Comparison of ENCODE assay signal across 9 mouse cellular contexts in genomic region chr10:8242336-8242735, GRCm38 (mm10).
A peak's percentile ranks its signal among the peaks of the same experiment; 100 is the strongest.
DNase-seq lines count a peak whose midpoint lies in the region; ATAC-seq and TF ChIP-seq lines count a peak whose summit lies in the region.
"Had no signal": no experiment of that assay in that cellular context is flagged by ENCODE, and none has a peak within 500 bp of the region (broad histone marks: within the 10 kb centered on the region; RNA-seq: fewer than 3 reads in every experiment).

No protein-coding gene starts in this region.

- DNase-seq in heart, adult 2 months, result peak; percentile 17 to 30
- peak; percentile 65 for DNase-seq in ES-CJ7 (ENCODE audit: low read depth, low spot score)
- peak; percentile 29 for DNase-seq in c-Kit-positive CD71-positive TER-119-positive erythroid progenitor cells, embryonic 14.5 days (ENCODE audit: low spot score)
- peak; percentile 33 to 90 for DNase-seq in frontal cortex, adult 2 months (ENCODE audit: extremely low spot score in 1 of 2, low spot score in 1 of 2)
- peak; percentile 27 for DNase-seq in large intestine, adult 2 months (ENCODE audit: low read depth, low spot score)
- peak; percentile 53 for DNase-seq in stomach, postnatal 0 days (ENCODE audit: low spot score)

- H3K27me3 ChIP-seq in heart, adult 2 months (ENCODE audit: control insufficient read depth, insufficient read depth, low read length), result no peaks in the 10 kb centered on the region
- no peaks in the 10 kb centered on the region for H3K27me3 ChIP-seq in heart, embryonic 11.5 days (ENCODE audit: control insufficient read depth, insufficient read depth, low read length)
- no peaks in the 10 kb centered on the region for H3K27me3 ChIP-seq in stomach, postnatal 0 days (ENCODE audit: control insufficient read depth, insufficient read depth, low read length)
- H3K27me3 ChIP-seq: limb, embryonic 13.5 days had no signal

- H3K27ac ChIP-seq in heart, adult 2 months, result no peak overlapping the region
- H3K27ac ChIP-seq in heart, embryonic 11.5 days (ENCODE audit: low read depth, low read length), result no peak overlapping the region
- no peak overlapping the region for H3K27ac ChIP-seq in stomach, postnatal 0 days (replicated peaks)
- H3K27ac ChIP-seq: limb, embryonic 13.5 days had no signal

- no peak for TF ChIP-seq EP300 in heart, adult 2 months (IDR thresholded peaks at IDR 0.05; ENCODE audit: insufficient read depth, low read depth, low read length)
- TF ChIP-seq EP300 in stomach, postnatal 0 days (optimal IDR thresholded peaks at IDR 0.05), result no peak

- H3K79me2 ChIP-seq in heart, adult 2 months (replicated peaks; ENCODE audit: control insufficient read depth, insufficient read depth, low read length), result no peaks in the 10 kb centered on the region

- WGBS in heart, adult 2 months, result 12% methylated on average over 4 of the region's 4 CpGs
- 12% methylated on average over 4 of the region's 4 CpGs for WGBS in heart, embryonic 11.5 days (ENCODE audit: insufficient replicate concordance)
- WGBS in large intestine, adult 2 months, result 6% methylated on average over 4 of the region's 4 CpGs
- 17% methylated on average over 4 of the region's 4 CpGs for WGBS in stomach, postnatal 0 days

- no peak for ATAC-seq in heart, embryonic 11.5 days (replicated peaks; ENCODE audit: insufficient number of reproducible peaks, low FRiP score, low TSS enrichment)
- ATAC-seq in megakaryocyte, adult 5-6 weeks (ENCODE audit: poor library complexity, severe bottlenecking), result peak; percentile 57
- no peak for ATAC-seq in stomach, postnatal 0 days (ENCODE audit: low FRiP score, low TSS enrichment)

- no peak overlapping the region for H3K4me2 ChIP-seq in heart, embryonic 11.5 days
- no peak overlapping the region for H3K4me2 ChIP-seq in stomach, postnatal 0 days (replicated peaks; ENCODE audit: low read depth)
- H3K4me2 ChIP-seq: limb, embryonic 13.5 days had no signal

- no peaks in the 10 kb centered on the region for H3K36me3 ChIP-seq in heart, adult 2 months (ENCODE audit: control insufficient read depth, insufficient read depth, low read length)
- H3K36me3 ChIP-seq in heart, embryonic 11.5 days (ENCODE audit: control insufficient read depth, insufficient read depth, low read length), result no peaks in the 10 kb centered on the region
- H3K36me3 ChIP-seq in stomach, postnatal 0 days (ENCODE audit: control insufficient read depth, insufficient read depth, low read length), result no peaks in the 10 kb centered on the region; the same call in 1 of the 2 replicates

- intact Hi-C loops in heart, adult 2 months (cut with DNase I), result loop anchor here (5.0 kb wide), 2 partner anchors 275 to 475 kb away; partner anchors contain the start of gene Ust

- TF ChIP-seq POLR2A in heart, adult 2 months (IDR thresholded peaks at IDR 0.05; ENCODE audit: insufficient read depth, low read depth, low read length), result no peak

- no peaks in the 10 kb centered on the region for H3K9me3 ChIP-seq in heart, embryonic 11.5 days (replicated peaks; ENCODE audit: control insufficient read depth, low read length)
- H3K9me3 ChIP-seq in stomach, postnatal 0 days (ENCODE audit: control insufficient read depth, low read length), result no peaks in the 10 kb centered on the region
- H3K9me3 ChIP-seq: limb, embryonic 13.5 days had no signal

- no peak overlapping the region for H3K9ac ChIP-seq in heart, adult 2 months (ENCODE audit: low read depth, low read length)
- no peak overlapping the region for H3K9ac ChIP-seq in heart, embryonic 11.5 days (ENCODE audit: low read depth, low read length)
- no peak overlapping the region for H3K9ac ChIP-seq in stomach, postnatal 0 days (ENCODE audit: low read length)
- H3K9ac ChIP-seq: limb, embryonic 13.5 days had no signal

- no peaks in the 10 kb centered on the region for H3K4me1 ChIP-seq in heart, adult 2 months (ENCODE audit: control insufficient read depth, insufficient read depth, low read length)
- peaks cover 7% of the 10 kb centered on the region; the same call in 1 of the 2 replicates for H3K4me1 ChIP-seq in heart, embryonic 11.5 days (ENCODE audit: control insufficient read depth, insufficient read depth, low read length)
- no peaks in the 10 kb centered on the region for H3K4me1 ChIP-seq in stomach, postnatal 0 days (replicated peaks; ENCODE audit: control insufficient read depth, insufficient read depth)
- H3K4me1 ChIP-seq: limb, embryonic 13.5 days had no signal

- TF ChIP-seq CTCF in heart, adult 2 months (IDR thresholded peaks at IDR 0.05), result peak; percentile 75
- TF ChIP-seq CTCF in stomach, postnatal 0 days (IDR thresholded peaks at IDR 0.05; ENCODE audit: low read depth), result peak; percentile 80

- no peak overlapping the region for H3K4me3 ChIP-seq in heart, adult 2 months
- H3K4me3 ChIP-seq in heart, embryonic 11.5 days (ENCODE audit: low read depth, low read length), result no peak overlapping the region
- H3K4me3 ChIP-seq in stomach, postnatal 0 days (ENCODE audit: low read depth, low read length), result no peak overlapping the region
- H3K4me3 ChIP-seq: limb, embryonic 13.5 days had no signal
